Mouse (Mus musculus): Measurements from ENCODE around the gene Trim44.

GRCm38 (mm10) chr2:102331932-102332331 lies 75.7 kb downstream of the Trim44 start:
- TF ChIP-seq POLR2A (IDR thresholded peaks at IDR 0.05; ENCODE audit: insufficient read depth, low read depth, low read length) (no peak), CTCF (IDR thresholded peaks at IDR 0.05; ENCODE audit: insufficient read depth, low read depth, low read length) (no peak)
